Mouse (Mus musculus) cerebellum, postnatal 25 days (tissue): ENCODE data around the gene Misp.

Experiments used
- DNase-seq, 2 experiments: peaks; one replicate each; pipeline ENCODE4 v3.0.0; 2021; ENCODE audit warnings: mixed read lengths in 2 of 2

Gene Misp

GRCm38 (mm10) chr10:79877174-79877573 lies 56.4 kb downstream of the Misp start:
- no peak for DNase-seq

- DNase-seq: no peak
Measured at GRCm38 (mm10) chr10:79877757-79878156, 57.0 kb downstream of the Misp start.

- DNase-seq: no peak
Measured at GRCm38 (mm10) chr10:79879527-79879926, 58.7 kb downstream of the Misp start.
